In genomic region chr2:72529358-72530319, GRCm38 (mm10) we compare ENCODE assay signal across 8 mouse cellular contexts. TPM values are rescaled to one million over a fixed set of nuclear protein-coding genes. Genes with fewer than 3 reads are reported as not detected.
DNase-seq lines count a peak whose midpoint lies in the region; ATAC-seq lines count a peak whose summit lies in the region.

No protein-coding gene starts in this region.

- no peak overlapping the region for H3K9ac ChIP-seq in kidney, embryonic 15.5 days
- H3K9ac ChIP-seq in hindbrain, embryonic 15.5 days = peak overlapping the region; percentile 3; the same call in 1 of the 2 replicates
- 0 out of 2 replicates have a peak overlapping the region, but pooled peaks have one; percentile 12 for H3K9ac ChIP-seq in midbrain, embryonic 12.5 days (replicated peaks)

- H3K4me2 ChIP-seq in kidney, embryonic 15.5 days = peak overlapping the region; percentile 46
- peak overlapping the region; percentile 53 for H3K4me2 ChIP-seq in hindbrain, embryonic 15.5 days
- peak overlapping the region; percentile 48 for H3K4me2 ChIP-seq in midbrain, embryonic 12.5 days (replicated peaks)

- H3K9me3 ChIP-seq in kidney, embryonic 15.5 days (replicated peaks) = no peaks in the 10 kb centered on the region
- no peaks in the 10 kb centered on the region for H3K9me3 ChIP-seq in hindbrain, embryonic 15.5 days
- H3K9me3 ChIP-seq in midbrain, embryonic 12.5 days = no peaks in the 10 kb centered on the region; the same call in 1 of the 2 replicates

- no peak overlapping the region for H3K27ac ChIP-seq in kidney, embryonic 15.5 days
- H3K27ac ChIP-seq in hindbrain, embryonic 15.5 days (replicated peaks) = peak overlapping the region; percentile 38; the same call in 1 of the 2 replicates
- H3K27ac ChIP-seq in midbrain, embryonic 12.5 days (replicated peaks) = peak overlapping the region; percentile 50

- no peak for ATAC-seq in kidney, embryonic 15.5 days (replicated peaks; ENCODE audit: low FRiP score)
- ATAC-seq in hindbrain, embryonic 15.5 days (ENCODE audit: low FRiP score, low read depth) = 0 out of 2 replicates have a peak, but pooled peaks have one; percentile 11
- ATAC-seq in midbrain, embryonic 12.5 days (ENCODE audit: low FRiP score, low read depth) = peak; percentile 87

- H3K4me1 ChIP-seq in kidney, embryonic 15.5 days = peaks cover 6% of the 10 kb centered on the region
- peaks cover 13% of the 10 kb centered on the region for H3K4me1 ChIP-seq in hindbrain, embryonic 15.5 days (replicated peaks)
- H3K4me1 ChIP-seq in midbrain, embryonic 12.5 days = peaks cover 10% of the 10 kb centered on the region; the same call in 1 of the 2 replicates

- no peaks in the 10 kb centered on the region for H3K36me3 ChIP-seq in kidney, embryonic 15.5 days
- no peaks in the 10 kb centered on the region for H3K36me3 ChIP-seq in hindbrain, embryonic 15.5 days
- no peaks in the 10 kb centered on the region for H3K36me3 ChIP-seq in midbrain, embryonic 12.5 days

- H3K4me3 ChIP-seq in kidney, embryonic 15.5 days (replicated peaks) = peak overlapping the region; percentile 22
- H3K4me3 ChIP-seq in hindbrain, embryonic 15.5 days = peak overlapping the region; percentile 25
- H3K4me3 ChIP-seq in midbrain, embryonic 12.5 days = peak overlapping the region; percentile 28

- no peaks in the 10 kb centered on the region for H3K27me3 ChIP-seq in kidney, embryonic 15.5 days
- no peaks in the 10 kb centered on the region for H3K27me3 ChIP-seq in hindbrain, embryonic 15.5 days
- H3K27me3 ChIP-seq in midbrain, embryonic 12.5 days = peaks cover 87% of the 10 kb centered on the region

- no peak for DNase-seq in kidney, adult 9 months
- peak; percentile 68 for DNase-seq in embryo, embryonic 10 days (ENCODE audit: low spot score)
- no peak for DNase-seq in adipocyte (ENCODE audit: low spot score)
- DNase-seq in spleen, postnatal 4 days (ENCODE audit: low spot score in 2 of 2) = no peak
- no peak for DNase-seq in ovary, adult 18-20 months (ENCODE audit: low spot score)

- 44% methylated on average over 25 of the region's 25 CpGs for WGBS in kidney, embryonic 15.5 days
- WGBS in hindbrain, embryonic 15.5 days = 14% methylated on average over 25 of the region's 25 CpGs
- 11% methylated on average over 25 of the region's 25 CpGs for WGBS in midbrain, embryonic 12.5 days

RNA-seq across cellular contexts. Expression of gene Cdca7, which starts 53.7 kb away (rescaled TPM):
- 158 and 167 TPM in 2 replicates for polyA plus RNA-seq in kidney, embryonic 15.5 days (2015; fragmentation: Nextera tagmentation; extraction: Ambion mirVana)
- polyA plus RNA-seq in hindbrain, embryonic 15.5 days (2015; fragmentation: Nextera tagmentation; extraction: Ambion mirVana) = 22.5 and 24.3 TPM in 2 replicates
- 126 and 129 TPM in 2 replicates for polyA plus RNA-seq in midbrain, embryonic 12.5 days (2016; fragmentation: Nextera tagmentation; extraction: Ambion mirVana)
